Mouse (Mus musculus): ENCODE results near the gene Vps41.

Gene Vps41

DNA sequence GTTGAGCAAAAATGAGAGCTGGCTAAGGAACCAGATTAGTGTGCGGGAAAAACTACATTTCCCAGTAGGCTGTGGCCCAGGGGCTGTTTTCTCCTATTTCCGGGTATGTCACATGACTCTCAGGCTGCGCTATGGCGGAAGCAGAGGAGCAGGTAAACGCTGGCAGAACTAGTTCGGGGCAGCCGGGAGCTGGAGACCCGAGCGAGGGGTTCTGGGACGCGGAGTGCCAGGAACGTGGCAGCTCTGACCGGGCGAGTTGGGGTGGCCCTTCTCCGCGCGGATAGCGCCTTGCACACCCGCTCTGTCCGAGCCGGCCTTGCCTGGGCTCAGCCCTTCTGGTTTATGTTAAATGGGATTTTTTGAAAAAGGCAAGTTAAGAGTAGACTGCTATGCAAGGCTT, at the start of gene Vps41:
TSS of gene Vps41 (plus strand) at position 102 of the 400 bp plus-strand sequence.
- peak; percentile 44 for DNase-seq (ENCODE audit: extremely low spot score, low read depth, low spot score)

DNA sequence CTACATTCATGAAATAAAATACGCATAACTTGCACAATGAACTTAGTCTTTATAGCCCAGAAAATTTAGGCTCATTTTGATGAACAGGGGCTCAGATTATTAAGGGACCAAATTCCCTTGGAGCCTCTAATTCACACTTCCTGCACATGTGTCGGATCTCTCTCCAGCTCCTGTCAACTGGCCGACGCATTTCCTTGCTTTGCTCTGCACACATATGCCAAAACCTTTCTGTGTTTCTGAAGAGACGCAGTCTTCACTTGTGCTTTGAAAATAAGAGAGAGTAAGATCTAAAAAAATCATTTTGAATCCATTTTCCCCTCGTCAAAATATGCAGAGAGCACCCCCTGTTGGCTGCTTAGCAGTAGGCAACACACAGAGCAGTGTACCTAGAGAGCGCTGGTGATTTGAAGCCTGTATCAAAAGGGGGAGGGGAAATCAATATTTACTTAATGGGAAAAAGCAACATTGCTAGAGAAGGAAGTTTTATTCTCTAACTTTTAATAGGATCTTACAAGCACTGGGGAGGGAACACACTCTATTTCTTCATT, 18.5 kb upstream of the Vps41 start:
- DNase-seq (ENCODE audit: extremely low spot score, low read depth, low spot score), result no peak

DNA sequence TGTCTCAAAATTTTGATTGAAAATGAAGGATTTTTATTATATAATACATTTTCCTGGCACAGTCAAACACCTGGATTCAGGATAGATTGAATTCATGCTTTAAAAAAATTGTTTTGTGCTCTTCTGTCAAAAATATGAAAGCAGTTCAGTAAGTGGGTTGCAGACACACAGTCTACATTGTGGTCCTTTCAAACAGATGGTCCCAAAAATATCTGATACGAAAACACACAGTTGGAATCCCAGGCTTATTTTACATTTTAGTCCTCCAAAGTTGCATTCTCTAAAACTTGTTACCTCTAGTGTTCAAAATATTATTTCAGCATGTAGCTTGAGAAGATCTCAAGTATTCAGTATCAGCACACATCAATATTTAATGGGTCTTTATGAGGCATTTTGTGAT, 5.4 kb upstream of the Vps41 start:
- DNase-seq (ENCODE audit: extremely low spot score, low read depth, low spot score), result no peak

DNA sequence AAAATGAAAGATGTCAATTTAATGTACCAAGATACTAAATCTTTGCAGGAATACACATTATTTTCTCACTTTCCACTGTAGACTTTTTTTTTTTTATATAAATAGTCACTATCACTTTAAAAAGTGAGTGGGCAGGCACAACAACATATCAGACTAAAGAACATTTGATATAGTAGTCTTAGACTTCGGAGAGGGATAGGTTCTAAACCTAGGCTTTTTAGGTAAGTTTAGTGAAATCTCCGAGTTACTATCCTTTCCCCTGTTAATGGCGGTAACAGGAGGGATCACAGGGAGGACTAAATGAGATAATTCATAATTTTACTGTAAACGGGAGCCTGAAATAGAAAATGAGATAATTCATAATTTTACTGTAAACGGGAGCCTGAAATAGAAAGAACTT, 379 bp upstream of the Vps41 start:
- no peak for DNase-seq (ENCODE audit: extremely low spot score, low read depth, low spot score)

DNA sequence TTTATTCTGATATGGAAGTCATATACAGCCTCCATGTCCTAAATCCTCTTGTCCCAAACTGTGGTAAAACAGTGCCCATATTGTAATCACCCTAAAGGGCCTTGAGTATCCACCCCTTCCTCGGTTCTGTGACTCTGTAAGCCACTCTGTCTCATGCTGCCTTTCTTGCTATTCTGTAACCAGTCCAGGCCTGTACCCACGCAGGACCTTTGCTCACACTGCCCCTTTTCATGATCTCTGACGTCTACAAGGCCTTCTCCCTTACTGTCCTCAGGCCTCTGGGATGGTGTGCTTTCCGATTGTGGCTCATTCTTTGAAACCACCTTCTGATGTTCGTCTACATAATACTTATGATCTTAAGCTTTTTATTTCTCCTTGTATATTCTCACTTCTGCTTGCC, 1.4 kb downstream of the Vps41 start:
- no peak for DNase-seq (ENCODE audit: extremely low spot score, low read depth, low spot score)

DNA sequence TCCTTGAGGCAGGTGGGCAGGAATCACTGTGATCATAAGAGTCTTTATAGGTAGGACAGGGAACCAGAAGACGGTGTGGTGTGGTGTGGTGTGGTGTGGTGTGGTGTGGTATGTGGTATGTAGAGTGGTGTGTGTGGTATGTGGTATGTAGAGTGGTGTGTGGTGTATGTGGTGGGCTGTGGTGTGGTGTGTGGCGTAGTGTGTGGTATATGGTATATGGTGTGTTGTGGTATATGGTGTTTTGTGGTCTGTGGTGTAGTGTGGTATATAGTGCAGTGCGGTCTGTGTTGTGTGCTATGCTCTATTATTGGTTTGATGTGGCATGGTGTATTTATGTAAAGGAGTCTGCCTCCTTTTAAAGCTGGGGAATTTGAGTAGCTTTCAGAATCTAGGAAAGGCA, 13.6 kb downstream of the Vps41 start:
- no peak for DNase-seq (ENCODE audit: extremely low spot score, low read depth, low spot score)

DNA sequence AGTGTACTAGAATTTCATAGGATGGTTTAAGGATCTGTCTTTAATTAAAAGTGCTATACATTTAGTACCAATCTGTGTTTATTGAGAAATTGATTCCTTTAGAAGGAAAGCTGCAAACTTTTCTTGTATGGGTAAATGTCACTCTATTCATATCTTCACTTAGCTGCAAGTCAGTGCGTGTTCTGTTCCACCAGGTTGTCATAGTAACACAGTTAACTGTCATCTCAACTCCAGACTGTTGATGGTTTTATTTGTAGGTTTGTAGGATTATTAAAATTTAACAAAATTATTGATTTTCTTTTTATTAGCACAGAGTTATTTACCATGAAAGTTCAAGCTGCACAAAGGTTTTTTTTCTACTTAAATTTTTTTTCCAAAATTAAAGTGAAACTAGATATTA, 19.5 kb downstream of the Vps41 start:
- DNase-seq (ENCODE audit: extremely low spot score, low read depth, low spot score), result no peak

DNA sequence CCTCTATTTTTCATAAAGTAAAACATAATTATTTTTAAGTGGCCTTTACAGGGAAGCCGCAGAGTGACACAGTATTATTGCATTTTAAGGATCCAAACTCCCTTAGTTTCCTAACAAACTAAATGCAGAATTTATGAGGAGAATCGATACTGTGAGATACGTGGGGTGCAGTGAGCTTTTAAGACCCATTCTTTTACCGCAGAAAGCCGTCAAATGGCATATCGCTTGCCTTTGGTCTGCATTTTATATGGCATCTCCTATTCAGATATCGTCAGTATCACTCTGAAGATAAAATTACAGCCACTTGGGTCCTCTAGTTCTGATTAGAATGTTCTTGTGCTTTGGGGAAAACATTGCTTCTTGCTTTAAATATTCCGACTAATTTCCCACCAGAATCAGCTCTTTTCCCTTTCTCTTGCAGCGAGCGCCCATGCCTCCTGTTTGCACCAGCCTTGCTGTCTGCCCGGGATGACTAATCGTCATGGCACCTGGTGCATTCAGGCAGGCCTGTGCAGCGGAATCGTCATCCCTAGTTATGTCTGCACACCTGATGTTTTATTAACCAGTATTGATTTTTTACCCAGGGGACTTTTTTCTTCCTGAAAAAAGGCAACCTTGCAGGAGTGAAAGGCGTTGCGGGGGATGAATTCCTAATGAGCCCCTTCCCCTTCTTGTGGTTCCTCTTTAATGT, 26.6 kb downstream of the Vps41 start:
- no peak for DNase-seq (ENCODE audit: extremely low spot score, low read depth, low spot score)

DNA sequence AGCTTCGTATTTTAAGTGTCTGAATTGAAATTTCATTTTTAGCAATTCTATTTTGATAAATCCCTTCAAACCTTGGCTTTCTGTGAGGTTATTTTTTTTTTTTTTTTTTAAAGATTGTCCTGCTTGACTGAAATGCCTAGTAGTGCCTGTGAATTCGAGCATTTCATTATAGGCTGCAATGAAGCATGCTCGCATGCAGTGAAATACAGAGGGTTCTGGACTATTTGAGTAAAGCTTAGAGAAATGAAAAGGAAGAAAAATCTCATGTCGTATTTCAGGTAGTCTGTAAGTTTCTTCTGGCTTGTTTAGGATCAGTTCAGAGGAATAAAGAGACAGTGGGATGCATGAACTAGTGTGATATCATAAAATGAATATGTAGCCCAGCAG, 27.2 kb downstream of the Vps41 start:
- no peak for DNase-seq (ENCODE audit: extremely low spot score, low read depth, low spot score)

DNA sequence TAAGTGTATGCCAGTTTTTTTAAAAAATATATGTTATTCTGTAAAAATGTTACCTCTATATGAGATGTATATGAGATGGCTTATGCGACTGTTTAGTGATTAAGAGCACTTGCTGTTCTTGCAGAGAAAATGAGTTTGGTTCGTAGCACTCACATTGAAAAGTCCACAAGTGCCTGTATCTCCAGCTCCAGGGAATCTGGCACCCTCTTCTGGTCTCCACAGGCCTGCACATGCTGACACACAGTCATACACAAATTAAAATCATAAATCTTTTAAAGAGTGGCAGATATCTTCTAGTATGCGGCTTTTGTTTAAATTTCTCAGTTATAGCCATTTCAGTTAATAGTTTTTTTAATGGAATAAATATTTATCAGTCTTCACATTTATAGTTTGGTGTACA, 40.9 kb downstream of the Vps41 start:
- DNase-seq (ENCODE audit: extremely low spot score, low read depth, low spot score), result no peak

DNA sequence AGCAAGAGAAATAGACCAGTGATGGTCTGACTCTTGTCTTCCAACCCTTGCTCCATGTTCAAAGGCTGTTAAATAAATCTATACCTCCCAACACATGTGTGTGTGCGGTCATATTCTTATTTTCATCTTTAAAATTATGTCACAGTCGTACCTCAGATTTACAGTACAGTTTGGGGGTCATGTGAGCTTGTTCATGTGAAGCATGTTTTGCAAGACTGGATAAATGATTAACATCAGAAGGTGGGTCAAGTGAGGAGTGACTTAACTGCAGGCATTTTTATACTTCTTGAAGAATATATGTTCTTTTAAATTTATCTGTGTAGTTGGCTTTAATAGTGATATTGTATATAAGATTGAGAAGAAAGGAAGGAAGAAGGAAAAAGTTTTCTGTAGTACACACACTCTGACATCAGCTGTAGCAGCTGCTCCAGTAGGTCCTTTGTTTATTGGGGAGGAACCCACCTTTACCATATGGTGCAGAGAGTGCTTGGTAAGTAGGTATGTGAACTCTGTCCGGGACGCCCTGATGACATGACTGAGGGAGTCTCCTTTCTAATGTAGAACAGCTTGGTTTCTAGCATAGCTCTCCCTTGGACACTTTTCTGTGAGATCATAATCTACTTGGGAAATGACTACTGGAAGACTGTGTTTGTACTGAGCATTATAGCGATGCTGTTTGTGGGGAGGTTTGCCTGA, 42.4 kb downstream of the Vps41 start:
- DNase-seq (ENCODE audit: extremely low spot score, low read depth, low spot score), result no peak

DNA sequence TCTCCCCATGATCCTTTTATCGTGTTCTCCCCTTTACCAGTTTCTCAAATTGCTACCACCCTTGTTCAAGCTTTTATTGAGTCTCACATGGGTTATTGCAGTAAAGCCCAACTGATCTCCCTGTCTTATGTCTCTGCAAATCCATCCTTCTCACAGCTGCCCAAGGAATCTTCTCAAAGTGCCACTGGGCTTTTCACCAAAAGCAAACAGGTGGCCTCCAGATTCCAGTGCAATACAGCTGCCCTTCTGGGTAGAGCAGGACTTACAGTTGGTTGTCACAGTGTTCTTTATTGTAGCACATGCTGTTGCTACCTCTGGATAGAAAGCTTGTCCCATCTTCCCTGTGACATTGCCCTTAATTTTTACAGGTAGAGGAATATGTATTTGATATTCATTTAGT, 44.4 kb downstream of the Vps41 start:
- DNase-seq (ENCODE audit: extremely low spot score, low read depth, low spot score), result no peak

DNA sequence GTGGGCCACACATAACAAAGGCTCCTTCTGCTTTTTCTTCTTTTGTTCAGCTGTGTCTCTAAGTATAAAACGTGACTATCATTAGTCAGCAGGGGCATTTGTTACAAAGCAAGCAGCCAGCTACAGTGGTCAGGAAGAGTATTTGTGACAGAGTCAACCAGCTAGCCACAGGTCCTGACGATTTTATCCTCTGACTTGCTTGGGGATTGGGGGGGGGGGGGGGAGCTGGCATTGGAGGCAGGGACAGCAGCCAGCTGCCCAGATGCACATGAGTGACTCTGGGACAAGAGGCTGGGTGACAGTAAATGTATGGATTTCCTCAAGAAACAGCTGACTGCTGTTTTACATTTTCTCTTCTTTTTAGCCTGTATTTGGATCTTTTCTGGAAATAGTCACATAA, 50.8 kb downstream of the Vps41 start:
- no peak for DNase-seq (ENCODE audit: extremely low spot score, low read depth, low spot score)

DNA sequence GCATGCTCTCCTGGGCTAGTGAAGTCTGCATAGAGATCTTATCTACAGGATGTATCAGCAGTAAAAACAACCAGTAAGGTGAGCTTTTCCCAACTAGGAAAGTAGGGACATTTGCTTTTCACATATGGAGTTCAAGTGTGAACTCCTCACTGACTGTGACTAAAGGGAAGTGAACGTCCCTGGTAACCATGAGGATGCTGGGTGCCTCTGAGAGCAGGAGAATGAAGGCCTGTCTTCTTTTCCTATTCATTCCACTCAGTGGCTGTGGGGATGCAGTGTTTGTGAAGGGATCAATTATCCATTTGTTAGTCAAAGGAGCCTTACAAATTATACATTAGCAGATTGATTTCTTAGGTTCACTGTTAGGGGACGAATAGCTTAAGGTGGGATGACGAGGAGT, 51.4 kb downstream of the Vps41 start:
- no peak for DNase-seq (ENCODE audit: extremely low spot score, low read depth, low spot score)

DNA sequence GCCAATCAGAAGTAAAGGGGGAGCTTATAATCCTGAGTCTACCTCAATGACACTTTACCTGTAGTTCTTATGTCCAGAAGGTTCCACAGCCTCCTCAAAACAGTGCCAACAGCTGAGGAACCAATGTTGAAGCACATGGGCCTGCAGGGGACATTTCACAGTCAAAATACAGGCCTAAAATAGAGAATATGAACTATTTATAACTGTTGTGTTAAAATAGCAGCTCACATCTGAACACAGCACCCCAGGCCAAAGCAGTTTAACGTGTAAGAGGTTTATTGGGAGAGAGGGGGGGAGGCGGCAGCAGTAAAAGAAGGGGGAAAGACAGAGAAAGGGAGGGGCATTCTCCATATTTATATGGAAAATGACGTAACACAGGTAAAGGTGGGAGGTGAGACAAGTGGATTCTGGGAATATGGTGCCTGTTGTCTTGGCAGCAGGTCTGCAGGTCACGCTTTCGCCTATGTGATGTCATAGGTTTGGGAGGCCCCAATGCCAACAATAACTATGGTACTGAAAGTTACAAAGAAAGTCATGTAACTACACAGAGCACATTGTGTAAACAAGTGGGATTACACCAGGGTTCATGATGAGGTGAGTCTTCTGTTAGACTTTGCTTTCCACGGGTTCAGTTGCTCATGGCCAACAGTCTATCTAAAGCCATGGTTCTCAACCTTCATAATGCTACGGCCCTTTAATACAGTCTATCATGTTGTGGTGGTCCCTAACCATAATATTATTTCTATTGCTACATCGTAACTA, 56.5 kb downstream of the Vps41 start:
- DNase-seq (ENCODE audit: extremely low spot score, low read depth, low spot score), result no peak

DNA sequence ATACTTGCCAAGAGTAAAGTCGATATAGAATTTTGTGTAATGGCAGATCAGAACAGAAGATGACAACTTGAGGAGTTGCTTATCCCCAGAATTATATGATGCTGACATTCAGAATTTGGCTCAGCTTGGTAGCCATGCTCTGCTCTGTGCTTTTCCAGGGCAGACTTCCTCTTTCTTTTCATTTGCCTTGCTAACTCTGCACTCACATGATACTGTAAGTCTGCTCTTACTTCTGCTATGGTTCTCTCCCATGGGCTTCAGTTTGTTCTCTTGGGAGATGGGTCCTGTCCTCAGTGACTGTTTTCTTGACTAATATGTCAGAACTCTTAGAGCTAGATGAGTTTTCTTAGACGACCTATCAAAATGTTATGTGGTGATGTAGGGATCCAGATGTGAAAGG, 64.2 kb downstream of the Vps41 start:
- no peak for DNase-seq (ENCODE audit: extremely low spot score, low read depth, low spot score)

DNA sequence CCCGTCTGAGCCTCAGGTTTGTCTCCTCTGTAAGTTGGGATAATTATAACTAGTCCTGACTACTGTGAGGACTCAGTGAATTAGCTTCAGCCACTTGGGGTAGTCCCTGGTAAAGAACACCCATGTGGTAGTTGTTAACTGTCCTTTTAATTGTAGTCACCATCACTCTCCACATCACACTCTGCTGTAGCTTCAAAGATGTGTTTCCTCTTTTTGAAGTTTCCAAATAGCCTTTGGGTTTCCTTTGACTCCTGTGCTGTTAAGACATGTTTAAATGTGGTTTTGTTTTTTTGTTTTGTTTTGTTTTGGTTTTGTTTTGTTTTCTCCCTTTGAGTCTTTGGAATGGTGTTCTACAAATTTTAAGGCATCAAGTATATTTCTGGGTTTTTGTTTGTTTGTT, 68.6 kb downstream of the Vps41 start:
- no peak for DNase-seq (ENCODE audit: extremely low spot score, low read depth, low spot score)

DNA sequence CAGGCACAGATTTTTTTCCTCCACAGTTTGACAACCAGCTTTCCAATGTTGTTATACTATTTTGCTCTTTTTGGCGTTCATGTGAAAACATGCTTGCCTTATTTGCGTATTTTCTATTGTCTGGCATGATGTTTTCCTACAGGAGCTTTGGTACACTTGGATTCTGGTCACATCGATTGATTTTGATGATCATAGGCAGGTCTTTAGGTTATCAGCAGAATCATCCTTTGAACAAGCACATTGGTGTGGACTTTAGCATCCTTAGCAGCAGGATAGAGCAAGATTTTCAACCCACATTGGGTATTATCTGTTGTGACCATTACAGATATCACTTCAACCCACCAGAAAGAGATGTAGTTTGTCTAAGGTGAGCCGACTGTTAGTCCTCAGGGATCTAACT, 71.0 kb downstream of the Vps41 start:
- no peak for DNase-seq (ENCODE audit: extremely low spot score, low read depth, low spot score)

DNA sequence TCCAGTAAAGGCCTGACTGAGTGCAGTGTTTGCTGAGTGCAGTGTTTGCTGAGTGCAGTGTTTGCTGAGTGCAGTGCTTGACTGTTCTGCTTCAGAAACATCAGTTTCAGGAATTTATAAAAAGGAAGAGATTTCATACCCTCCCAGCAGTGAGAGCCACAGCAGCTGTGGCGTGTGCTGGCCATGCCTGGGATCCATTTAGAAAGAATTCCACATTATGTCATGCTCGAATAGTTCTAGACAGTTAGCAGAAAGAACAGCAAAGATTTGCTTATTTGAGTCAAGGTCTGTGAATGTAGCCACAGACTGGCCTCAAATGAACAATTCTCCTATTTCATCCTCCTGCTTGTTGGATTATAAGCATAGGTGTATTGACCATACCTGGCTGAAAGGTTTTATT, 71.6 kb downstream of the Vps41 start:
- no peak for DNase-seq (ENCODE audit: extremely low spot score, low read depth, low spot score)

DNA sequence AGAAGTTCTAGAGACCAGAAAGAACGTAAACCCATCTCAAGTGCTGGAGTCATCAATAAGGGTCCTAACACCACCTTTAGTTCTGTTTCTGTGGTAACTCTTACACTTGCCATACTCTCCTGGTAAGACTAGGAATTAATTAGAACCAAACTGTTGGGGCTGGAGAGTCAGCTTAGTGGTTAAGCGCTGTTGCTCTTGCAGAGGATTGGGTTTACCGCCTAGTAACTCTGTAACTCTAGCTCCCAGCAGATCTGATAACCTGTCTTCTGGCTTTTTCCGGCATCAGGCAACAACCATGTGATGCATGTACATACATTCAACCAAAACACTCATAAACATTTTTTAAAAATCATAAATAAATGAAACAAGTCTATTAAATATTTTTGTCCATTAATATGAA, 72.6 kb downstream of the Vps41 start:
- no peak for DNase-seq (ENCODE audit: extremely low spot score, low read depth, low spot score)

DNA sequence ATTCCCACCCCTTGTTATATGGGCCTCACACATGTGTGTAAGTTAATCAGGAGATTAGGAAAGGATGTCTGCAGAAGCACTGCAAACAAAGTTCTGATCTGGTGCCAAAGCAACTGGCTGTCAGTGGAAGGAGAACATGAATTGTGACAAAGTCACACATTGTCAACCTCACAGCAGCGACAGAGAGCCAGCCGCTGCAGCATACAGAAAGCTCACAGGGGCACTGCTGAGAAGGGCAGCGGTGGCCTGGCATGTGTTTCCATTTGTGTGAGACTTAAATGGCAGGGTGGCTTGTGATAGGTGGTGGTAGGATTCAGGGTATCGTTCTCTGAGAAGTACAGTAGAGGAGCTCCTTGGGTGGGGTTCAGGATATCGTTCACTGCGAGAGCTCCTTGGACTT, 73.0 kb downstream of the Vps41 start:
- DNase-seq (ENCODE audit: extremely low spot score, low read depth, low spot score), result no peak

DNA sequence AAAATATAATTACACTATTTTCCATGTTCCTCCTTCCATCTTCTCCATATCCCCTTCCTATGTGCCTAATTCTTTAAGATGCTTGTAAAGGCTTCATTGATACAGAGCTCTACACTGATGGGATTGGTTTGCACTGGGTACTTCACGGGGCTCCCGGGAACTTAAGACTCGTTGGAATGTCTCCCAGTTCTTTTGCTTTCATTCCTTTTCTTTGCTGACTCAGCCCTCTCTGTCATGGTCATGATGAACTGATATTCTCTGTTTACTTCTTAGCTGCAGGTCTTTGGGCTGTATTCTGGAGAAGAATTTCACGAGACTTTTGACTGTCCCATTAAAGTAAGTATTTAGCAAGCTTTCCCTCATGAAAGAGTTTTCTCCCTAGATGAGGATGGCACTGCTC, 74.2 kb downstream of the Vps41 start:
- DNase-seq (ENCODE audit: extremely low spot score, low read depth, low spot score), result no peak
